Mouse (Mus musculus) ovary, adult 18-20 months (tissue): ENCODE data around the gene Msi2.

Source experiments
- DNase-seq: peaks from one replicate; pipeline ENCODE4 v3.0.0; 2022; ENCODE audit warnings: low spot score, mixed read lengths

The Msi2 gene

DNA sequence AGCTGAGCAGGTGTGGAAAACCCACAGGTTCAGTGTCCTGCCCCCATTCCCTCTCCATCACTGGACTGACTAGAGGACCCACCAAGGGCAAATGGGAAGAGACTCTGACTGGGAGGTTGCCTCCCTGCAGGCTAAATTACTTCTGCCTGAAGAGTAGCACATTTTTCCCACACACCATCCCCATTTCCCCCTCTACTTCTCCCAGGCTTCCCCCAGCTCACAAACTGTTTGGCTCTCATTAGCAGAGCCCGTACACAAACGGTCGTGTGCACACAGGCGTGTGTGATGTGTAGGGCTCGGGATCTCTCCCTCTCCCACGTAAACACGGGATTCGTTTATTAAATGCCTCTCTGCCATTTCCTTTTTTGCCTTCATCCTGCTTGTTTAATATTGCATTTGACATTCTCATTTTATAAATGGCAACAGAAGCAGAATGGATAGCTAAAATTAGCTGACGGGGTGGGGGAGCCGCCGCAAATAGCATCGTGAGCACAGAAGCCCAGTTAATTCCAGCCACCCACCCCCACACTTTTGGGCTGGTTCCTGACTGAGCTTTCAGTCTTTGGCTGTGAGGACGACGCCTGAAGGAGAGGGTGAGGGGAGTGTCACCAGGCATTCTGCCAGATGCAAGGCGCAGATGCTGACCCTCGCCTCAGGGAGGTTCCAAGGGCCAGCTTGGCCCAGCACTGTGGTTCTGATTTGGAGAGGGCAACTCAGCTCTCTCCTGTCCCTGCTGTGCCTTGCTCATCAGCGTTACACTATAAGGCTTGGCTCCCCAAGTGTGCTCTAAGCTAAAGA is 313.3 kb downstream of the Msi2 start:
- peak; percentile 63 for DNase-seq

GRCm38 (mm10) chr11:88404247-88404677 is 314.1 kb downstream of the Msi2 start:
- DNase-seq, result no peak

DNA sequence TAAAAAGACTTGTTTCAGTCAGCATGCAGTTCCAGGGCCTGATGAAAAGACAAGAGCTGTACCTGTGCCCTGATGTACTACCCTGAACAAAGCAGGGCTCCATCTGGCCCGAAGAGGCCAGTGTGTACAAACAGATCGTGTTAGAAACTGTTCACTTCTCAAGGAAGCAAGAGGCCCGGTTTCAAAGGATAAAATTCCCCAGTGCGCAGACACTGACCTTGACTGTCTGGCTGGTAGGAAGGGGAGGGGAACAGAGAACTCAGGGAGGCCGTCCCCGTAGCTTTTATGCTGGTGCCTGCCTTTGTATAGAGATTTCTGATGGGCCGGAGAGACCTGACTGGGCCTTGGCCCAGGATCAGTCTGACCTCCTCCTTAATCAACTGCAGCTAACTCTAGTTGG is 316.0 kb downstream of the Msi2 start:
- DNase-seq, result peak; percentile 79

GRCm38 (mm10) chr11:88401333-88401732 is 317.0 kb downstream of the Msi2 start:
- DNase-seq, result no peak

GRCm38 (mm10) chr11:88400926-88401325 is 317.4 kb downstream of the Msi2 start:
- DNase-seq, result no peak

DNA sequence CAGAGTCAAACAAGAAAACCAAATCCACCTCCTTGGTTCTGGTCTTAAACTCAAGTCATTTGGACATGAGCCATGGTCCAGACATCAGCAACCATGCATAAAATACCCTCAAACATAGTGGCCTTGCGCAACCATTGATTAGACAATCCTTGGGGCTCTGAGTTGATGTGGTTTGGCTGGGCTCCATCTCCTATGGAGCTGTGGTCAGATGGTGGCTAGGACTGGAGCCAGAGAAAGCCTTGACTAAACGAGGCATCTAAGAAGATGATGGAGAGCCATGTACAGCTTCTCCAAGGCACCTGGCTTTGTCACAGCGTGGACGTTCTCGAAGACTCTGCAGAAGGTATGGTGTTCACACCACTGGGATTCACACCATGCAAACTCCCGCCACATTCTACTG is 318.1 kb downstream of the Msi2 start:
- DNase-seq, result peak; percentile 76

DNA sequence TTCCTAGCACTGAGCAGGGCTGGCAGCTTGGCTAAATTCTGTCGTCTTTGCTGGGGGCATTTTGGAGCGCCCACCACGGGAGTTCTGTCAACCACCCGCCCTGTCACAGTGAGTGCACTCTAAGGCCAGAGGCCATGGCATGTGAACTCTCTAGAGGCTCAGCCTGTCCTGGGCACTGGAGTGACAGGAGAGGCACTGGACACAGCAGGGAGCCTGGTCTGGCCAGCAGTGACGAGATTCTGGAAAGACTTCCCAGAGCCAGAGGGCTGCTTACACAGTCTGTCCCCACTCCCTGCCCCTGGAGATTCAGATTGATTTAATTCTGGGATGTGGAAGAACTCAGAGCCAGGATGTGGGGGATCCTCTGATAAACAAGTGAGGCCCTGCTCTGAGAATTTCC is 318.9 kb downstream of the Msi2 start:
- no peak for DNase-seq

DNA sequence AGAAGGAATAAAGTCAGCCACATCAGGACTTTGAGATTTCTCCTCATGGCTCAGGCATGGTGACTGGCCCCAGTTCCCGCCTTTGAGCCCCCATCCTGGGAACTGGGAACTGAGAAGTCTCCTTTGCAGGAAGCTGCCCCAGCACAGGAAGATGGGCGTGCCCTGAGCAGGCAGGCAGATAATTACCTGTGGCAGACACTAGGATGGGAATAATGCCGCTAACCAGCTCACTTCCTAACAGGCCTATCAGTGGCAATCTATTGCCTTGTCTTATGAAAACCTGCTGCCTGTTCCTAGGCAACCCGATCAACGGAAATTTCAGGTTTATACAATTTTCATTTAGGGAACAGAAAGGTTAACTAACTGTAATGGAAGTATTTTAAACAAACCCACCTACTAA is 319.3 kb downstream of the Msi2 start:
- no peak for DNase-seq

- no peak for DNase-seq
These were observed 323.0 kb downstream of the Msi2 start for GRCm38 (mm10) chr11:88395076-88395990.

DNA sequence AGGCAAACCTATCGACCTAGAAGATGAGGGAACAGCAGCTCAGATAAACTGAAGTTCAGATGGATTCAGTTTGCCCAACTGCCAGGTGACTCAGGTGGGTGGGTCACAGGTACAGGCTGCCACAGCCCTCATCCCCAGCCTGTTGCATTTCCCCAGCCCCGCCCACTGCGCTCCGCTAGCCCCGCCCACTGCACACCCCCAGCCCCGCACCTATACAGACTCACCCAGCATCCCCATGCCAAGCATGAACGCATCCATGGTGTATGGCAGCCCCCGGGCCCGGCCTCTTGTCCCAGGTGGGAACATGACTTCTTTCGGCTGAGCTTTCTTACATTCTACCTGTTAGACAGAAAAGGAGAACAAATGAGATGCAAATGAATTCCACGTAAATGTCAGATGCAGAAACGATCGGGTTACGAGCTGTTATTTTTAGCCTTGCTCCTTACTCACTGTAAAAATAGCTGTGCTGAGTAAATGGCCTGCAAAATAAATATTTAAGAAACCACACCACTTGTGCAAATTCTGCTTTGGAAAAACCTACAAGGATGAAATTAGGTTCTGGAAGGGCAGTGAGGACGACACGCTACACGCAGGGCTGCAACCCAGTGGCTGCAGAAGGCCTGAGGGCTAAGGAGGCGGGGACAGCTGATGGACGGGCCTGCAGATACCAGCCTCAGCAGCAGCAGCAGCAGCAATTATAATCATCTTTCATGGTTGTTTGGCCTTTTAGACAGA is 323.8 kb downstream of the Msi2 start:
- no peak for DNase-seq

DNA sequence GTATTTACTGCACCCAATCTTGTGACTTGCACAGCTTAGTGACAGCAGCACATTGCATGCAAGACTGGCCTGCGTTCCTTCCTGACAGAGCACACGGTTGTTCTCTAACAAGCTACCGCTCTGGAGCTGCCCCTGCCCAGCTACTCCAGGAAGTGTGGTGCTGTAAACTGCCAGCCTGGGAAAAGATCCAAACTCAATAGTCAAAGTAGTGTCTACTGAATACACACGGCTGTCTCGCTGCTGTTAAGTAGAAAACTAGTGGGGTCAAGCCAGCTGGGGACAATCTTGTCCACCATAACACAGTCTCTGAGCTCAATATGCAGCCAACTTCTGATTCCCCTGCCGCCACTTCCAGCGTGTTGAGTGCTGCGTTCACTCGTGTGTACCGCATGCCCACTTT is 325.6 kb downstream of the Msi2 start:
- no peak for DNase-seq

DNA sequence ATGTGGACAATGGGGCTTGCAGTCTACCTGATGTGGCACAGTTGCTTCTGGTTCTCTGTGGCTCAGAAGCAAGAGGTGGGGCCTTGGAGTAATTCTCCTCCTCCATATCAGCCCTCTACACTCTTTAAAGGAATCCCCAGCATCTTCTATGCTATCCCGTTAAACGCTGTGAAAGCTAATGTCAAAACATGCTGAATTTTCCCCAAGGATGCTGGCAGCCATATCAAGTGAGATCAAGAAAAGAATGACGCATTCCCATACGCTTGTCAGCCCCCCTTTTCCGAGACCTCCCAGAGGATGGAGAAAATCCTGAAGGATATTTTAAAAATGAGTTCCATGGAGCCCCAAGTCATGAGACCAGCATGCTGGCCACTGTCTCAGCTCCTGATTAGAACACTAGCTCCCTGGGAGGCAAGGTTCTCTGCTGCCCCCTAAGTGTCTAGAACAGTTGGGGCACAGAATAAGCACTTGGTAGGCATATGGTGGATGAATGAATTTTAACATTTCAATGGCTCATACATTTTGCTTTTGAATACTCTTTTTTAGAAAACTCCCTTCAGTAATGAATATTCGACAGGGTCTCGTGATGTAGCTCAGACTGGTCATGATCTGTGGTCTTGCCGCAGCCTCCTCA is 327.0 kb downstream of the Msi2 start:
- no peak for DNase-seq

DNA sequence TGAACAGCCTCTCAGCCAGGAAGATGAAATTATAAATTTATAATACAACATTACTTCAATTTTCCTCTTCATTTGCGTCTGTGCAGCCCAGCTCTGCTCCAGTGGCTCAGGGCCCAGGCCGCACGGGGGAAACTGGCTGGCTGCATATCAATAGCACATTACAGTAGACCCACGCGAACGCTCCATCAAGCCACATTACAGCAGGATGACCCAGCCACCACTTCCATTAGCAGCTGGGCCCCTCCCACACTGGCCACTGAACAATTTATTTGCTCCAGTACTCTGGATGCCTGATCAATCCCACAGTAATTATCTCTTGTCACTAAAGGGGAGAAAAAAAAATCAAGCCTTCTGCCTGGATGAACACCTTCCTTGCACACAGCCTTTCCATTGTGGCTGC is 328.8 kb downstream of the Msi2 start:
- no peak for DNase-seq

DNA sequence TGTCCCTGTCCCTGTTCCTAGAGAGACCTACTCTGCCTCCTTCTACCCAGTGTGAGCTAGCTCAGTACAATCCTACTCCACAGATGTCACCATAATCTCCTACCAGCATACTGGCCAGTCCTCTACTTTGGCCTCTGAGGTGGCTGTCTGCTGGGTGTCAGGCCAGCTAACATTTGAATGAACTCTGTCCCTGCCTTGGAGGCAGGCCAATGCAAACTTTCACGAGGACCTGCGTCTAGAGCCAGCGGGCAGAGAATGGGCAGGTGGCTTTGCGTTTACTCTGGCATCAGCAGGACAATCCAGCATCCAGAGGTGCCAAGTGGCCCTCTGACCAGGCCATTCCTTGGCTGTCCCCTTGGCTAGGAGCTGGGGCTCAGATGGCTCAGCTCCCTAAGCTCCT is 331.4 kb downstream of the Msi2 start:
- no peak for DNase-seq

GRCm38 (mm10) chr11:88382449-88382848 is 335.9 kb downstream of the Msi2 start:
- DNase-seq, result no peak

DNA sequence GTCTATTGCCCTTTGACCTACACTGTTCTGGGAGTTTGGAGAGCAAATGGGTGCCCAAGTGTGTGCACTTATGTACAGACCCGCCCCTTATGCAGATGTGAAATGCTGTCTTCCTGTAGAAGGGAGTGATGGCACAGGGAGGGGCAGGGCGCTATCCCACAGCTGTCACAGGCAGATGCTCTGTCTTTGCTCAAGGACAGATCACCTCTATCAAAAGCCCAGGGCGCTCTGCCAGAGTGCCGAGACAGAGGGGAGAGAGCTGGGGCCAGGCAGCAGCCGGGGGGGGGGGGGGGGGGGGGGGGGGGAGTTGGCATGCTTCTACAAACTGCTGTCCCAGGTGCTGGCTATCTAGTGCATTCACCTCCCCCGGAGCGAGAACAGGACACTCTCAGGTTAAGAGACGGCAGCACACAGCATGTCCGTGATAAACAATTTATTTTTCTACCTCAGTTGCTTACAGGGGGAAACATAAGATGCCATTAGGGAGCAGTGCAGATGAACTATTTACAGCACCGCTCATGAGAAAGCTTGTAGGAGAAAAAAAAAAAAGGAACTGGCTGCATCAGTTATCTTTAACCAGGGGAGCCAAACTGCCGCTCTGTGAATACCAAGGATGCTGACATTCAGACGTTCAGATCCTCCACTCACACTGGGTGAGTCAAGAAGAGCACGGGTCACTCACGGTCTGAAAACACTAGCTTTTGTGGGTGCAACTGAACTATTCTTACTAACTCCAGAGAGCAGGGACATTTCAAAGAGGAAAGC is 337.0 kb downstream of the Msi2 start:
- DNase-seq, result no peak

DNA sequence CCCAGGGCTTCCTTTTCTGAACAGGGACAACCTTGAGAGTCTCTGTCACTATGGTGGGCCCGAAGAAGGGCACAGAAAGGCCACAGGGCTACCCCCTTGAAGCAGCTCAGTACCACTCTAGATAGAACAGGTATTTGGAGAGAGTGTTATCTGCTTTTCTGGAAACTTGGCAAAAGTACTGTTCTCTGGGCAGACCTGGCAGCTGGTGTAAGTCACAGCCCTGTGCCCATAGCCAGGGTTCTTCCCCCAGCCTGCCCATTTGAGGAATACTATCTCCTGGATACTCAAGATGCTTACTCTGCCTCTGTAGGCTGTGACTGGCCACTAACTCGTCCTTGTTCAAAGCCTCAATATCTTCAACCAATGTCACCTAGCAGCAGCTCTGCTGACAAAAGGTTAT is 338.7 kb downstream of the Msi2 start:
- no peak for DNase-seq

GRCm38 (mm10) chr11:88378686-88379339 is 339.5 kb downstream of the Msi2 start:
- DNase-seq, result no peak

DNA sequence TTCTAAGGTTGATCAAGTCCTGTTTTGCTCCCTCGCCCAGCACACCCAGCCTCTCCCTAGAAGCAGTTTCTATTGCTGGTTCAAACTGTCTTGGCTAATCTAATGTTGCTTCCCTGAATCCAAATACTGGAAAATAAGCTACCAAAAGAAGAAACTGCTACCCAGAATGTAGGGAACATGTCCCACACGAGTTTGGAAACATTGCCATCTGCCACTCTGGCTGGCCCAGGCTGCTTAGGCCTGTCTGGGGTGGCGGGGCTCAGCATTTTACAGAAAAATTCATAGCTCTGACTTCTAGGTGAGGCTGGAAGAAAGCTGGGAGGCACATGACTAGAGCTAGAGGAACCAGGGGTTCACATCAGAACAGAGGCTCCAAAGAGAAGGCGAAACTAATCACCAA is 345.7 kb downstream of the Msi2 start:
- no peak for DNase-seq

DNA sequence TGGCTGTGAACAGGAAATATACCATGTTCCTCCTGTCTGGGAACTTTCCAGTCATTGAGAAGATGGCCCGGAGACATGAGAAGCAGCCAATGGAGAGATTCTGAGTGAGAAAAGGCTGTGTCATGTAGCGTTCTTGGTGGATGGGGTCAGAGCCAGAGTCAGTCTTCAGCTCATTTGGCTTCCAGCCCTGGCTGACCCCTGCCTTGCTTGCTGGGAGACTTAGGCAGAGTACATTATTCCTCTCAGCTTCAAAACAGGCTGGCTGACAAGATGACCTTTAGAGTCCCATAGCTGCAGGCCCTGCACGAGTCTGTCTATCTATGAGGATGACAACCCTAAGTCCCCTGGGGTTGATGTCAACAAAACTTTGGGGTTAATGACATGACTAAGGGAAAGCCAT is 348.4 kb downstream of the Msi2 start:
- no peak for DNase-seq

DNA sequence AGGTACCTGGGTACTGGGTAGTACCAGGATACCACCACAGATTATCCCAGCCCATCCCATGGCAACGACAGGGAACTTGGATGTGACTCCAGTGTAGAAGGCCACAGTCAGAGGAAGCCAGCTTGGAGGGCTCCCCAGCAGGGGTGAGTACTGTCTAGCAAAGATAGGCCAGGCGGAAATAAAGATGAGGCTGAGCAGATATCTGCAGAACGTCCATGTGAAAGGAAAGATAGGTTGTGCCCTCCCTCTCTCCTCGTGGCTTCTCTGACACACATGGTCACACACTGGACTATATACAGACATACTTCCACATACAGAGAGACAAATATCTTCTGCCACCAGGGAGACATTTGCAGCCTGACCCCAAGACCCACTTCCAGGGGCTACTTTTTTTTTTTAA is 350.8 kb downstream of the Msi2 start:
- no peak for DNase-seq
